Mouse (Mus musculus): ENCODE measurements around the gene Ndufa1. TPM values are rescaled to one million over a fixed set of nuclear protein-coding genes. Genes with fewer than 3 reads are reported as not detected.
A peak's percentile ranks its signal among the peaks of the same experiment; 100 is the strongest.
"Not testable (repeated sequence)": the region's sequence is repeated elsewhere in the genome, so short reads cannot be mapped to it uniquely, and the experiment has no call there.

The Ndufa1 gene
- total RNA-seq (2017), result 42.2 and 70.6 TPM in 2 replicates

DNA sequence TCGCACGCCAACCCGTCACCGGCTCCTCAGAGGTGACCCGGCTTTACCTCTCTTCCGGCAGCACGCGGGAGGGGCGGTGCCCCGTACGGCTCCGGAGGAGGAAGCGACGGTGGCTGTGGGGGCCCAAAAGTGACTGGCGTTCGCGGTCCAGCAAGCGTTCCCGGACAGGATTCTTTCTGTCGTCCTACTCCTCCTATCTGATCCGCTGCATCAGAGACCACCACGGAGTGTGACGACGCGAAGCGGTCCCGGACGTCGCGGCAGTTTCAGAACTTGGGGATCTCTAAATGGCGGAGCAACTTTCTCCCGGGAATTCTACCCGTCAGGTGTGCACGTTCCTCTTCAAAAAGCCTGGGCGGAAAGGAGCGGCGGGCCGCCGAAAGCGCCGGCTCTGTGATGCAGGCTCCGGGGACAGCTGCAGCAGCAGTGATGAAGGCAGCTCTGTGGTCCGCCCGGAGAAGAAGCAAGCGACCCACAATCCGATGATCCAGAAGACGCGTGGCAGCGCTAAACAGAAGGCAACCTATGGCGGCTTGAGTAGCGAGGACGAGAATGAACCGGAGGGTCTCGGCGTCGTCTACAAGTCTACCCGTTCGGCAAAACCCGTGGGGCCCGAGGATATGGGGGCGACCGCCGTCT lies at the start of gene Ndufa1, which contains the start of gene Rnf113a1:
Gene Ndufa1, minus strand, starts transcription at position 59 of the 639 bp plus-strand sequence.
Gene Rnf113a1, plus strand, starts transcription at position 141 of the 639 bp plus-strand sequence.
- ATAC-seq (ENCODE audit: extremely low read depth, insufficient number of reproducible peaks, low FRiP score, poor library complexity, severe bottlenecking), result peak; percentile 88

DNA sequence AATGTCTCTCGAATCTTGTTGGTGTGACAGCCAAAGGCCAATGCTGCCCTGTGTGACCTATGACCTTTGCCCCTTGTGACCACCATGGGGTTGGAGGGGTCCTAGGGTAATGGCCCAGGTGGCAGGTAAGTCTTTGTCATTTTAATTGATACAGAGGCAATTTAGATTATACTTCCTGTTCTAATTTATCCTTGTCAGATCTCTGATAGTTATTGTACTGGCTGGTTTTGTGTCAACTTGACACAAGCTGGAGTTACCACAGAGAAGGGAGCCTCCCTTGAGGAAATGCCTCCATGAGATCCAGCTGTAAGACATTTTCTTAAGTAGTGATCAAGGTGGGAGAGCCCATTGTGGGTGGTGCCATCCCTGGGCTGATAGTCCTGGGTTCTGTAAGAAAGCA lies 31.2 kb upstream of the Ndufa1 start, which contains the start of gene Rhox1:
Gene Rhox1, minus strand, starts transcription at position 101 of the 400 bp plus-strand sequence.
- ATAC-seq (ENCODE audit: extremely low read depth, insufficient number of reproducible peaks, low FRiP score, poor library complexity, severe bottlenecking), result not testable (repeated sequence)

DNA sequence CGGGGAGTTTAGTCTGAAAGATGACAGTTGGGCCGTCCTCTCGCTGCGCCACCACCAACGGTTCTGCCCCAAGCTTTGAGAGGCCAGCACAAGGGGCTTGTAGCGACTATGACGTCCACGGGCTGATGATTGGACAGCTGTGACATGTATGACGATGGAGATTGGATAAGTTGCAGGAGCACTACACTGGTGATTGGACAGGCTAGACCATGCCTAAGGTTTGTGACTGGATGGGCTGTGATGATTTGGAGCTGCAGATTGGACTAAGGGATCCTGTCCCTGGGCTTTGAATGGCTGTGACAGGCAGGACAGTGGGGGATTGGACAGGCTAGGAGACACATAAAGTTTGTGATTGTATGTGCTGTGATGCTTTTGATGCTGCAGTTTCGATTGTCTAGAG lies 20.0 kb upstream of the Ndufa1 start, which contains the start of gene Gm9:
Gene Gm9, minus strand, starts transcription at position 101 of the 400 bp plus-strand sequence.
- ATAC-seq (ENCODE audit: extremely low read depth, insufficient number of reproducible peaks, low FRiP score, poor library complexity, severe bottlenecking), result no peak

DNA sequence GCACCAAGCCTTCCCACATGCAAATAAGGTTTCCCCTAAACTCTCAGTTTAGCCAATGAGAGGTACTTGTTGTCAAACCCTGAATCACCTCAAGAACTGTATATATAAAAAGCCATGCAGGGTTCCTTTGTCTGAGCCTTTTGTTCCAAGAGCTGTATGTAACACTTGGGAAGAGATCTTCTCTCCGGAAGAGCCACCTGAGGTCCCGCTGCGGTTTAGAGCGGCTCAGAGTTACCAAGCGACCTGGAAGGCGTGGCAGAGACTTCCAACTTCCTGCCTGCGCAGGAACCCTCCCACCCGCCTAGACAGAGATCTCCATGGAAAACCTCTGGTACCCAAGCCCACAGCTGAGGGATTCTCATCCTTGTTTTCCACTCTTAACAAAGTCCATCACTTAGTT lies 7.7 kb upstream of the Ndufa1 start:
- no peak for ATAC-seq (ENCODE audit: extremely low read depth, insufficient number of reproducible peaks, low FRiP score, poor library complexity, severe bottlenecking)

DNA sequence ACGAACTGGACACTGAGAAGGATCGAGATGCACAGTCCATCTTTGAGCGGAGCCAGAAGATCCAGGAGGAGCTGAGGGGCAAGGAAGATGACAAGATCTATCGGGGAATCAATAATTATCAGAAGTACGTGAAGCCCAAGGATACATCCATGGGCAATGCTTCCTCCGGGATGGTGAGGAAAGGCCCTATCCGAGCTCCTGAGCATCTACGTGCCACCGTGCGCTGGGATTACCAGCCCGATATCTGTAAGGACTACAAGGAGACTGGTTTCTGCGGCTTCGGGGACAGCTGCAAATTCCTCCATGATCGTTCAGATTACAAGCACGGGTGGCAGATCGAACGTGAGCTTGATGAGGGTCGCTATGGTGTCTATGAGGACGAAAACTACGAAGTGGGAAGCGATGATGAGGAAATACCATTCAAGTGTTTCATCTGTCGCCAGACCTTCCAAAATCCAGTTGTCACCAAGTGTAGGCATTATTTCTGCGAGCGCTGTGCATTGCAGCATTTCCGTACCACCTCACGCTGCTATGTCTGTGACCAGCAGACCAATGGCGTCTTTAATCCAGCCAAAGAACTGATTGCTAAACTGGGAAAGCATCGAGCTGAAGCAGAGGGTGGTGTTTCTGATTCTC lies 899 bp upstream of the Ndufa1 start:
- ATAC-seq (ENCODE audit: extremely low read depth, insufficient number of reproducible peaks, low FRiP score, poor library complexity, severe bottlenecking), result no peak

DNA sequence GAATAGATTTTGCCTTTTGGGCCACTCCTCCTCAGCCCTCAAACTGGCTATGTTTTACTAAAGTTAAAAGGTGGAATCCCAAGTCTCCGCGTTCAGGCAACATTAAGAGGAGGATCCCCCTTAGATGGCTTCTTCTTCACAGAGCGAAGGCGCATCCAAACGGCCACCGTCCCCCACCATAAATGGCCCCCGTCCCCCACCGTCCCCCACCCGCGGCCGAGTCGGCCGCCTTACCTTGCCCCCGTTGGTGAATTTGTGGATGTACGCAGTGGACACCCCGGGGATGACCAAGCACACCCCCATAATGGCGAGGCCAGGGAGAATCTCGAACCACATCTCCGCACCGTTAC lies 233 bp downstream of the Ndufa1 start:
- ATAC-seq (ENCODE audit: extremely low read depth, insufficient number of reproducible peaks, low FRiP score, poor library complexity, severe bottlenecking), result no peak

DNA sequence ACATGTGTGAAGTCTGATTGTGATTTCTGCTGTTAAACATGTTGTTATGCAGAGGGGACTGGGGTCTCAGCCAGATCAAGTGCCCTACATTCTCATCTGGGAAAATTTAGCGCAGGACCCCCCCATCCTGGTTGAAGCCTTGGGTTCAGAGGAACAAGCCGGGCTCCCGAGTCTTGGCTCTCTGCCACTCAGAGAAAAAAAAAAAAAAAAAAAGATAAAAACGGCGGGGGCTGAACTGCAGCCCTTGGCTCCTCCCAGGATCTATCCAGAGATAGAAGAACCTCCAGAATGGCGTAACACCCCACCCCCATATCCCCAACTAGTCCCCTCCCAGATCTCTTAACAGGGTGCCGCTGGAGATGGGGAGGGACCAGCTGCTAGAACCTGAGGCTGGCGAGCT lies 6.6 kb downstream of the Ndufa1 start:
- not testable (repeated sequence) for ATAC-seq (ENCODE audit: extremely low read depth, insufficient number of reproducible peaks, low FRiP score, poor library complexity, severe bottlenecking)

DNA sequence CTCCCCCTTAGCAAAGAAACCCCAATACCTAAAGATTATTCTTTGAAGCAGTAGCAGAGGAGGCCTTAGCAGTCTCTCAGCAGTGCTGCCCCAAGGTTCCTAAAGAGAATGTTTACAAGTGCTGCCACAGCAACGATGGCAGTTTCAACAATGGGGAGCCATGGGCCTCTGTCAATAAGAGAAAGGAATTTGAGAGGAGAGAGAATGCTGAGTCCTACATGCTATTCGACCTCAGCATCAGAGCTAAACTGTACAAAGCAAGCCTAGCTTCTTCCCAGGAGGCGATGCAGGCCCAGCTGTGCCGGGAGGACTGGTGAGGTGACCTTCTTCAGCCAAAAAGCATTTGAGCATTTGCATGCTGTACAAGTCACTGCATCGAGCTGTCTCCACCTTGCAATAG lies 22.2 kb downstream of the Ndufa1 start, which contains the start of gene Akap14:
Gene Akap14, minus strand, starts transcription at position 101 of the 400 bp plus-strand sequence.
- ATAC-seq (ENCODE audit: extremely low read depth, insufficient number of reproducible peaks, low FRiP score, poor library complexity, severe bottlenecking), result no peak

DNA sequence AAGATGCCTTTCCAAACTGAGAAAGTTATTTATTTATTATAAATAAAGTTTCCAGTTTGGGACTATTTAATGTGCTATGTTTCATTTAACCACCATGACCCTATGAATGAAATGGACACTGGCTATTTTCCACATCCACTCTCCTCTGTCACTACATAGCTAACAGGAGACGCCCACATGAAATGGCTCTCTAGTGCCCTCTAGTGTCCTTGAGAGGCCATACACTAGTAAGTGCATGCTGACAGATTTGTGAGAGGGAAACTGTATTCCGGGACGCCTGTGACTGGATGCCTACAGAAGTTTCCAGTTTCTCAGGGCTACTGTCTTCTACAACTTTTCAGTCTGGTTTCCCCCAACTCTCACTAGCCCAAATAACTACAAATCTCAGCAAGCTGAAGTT lies 23.9 kb downstream of the Ndufa1 start:
- ATAC-seq (ENCODE audit: extremely low read depth, insufficient number of reproducible peaks, low FRiP score, poor library complexity, severe bottlenecking), result peak; percentile 64

DNA sequence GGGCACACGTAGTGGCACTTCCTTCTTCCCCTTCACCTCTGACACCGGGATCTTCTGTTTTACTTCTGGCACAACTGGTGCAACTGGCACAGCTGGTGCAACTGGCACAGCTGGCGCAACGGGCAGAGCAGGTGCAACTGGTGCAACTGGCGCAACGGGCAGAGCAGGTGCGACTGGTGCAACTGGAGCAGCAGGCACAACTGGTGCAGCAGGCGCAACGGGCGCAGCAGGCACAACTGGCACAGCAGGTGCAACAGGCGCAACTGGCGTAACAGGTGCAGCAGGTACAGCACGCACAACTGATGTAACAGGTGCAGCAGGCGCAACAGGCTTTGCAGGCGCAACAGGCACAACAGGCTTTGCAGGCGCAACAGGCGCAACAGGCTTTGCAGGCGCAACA lies 27.8 kb downstream of the Ndufa1 start:
- no peak for ATAC-seq (ENCODE audit: extremely low read depth, insufficient number of reproducible peaks, low FRiP score, poor library complexity, severe bottlenecking)

DNA sequence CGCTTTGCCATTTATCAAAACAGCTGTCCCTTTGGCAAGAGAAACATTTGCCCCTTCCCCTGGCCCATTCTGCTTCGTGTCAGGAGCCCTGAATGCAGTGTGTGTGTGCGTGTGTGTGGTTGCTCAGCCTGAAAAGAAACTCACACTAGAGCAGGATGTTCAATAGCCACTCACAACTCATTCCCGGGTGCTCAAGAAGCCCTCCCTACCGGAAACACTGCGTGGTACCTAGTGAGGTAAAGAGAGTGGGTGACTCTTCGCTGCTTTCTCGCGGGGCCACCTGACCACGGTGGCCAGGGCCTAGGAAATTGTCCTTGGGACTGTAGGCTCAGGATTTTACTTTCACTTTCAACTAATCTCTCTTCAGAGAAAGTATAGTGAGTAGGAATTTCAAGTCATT lies 29.8 kb downstream of the Ndufa1 start:
- no peak for ATAC-seq (ENCODE audit: extremely low read depth, insufficient number of reproducible peaks, low FRiP score, poor library complexity, severe bottlenecking)

DNA sequence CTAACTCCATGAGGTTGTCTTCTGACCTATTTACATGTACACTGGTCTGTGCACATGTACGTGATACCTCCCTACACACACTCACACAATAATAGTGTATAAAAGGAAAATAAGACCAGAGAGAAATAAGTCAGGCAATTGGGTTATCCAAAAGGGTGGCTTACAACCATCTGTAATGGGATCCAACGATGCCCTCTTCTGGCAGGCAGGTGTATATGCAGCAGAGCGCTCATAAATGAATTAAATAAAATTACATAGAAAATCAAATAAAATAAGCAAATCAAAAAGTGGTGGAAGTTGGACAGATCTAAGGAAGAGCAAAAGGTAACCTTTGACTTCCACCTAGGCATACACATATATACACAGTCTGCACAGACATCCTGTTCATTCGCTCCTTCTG lies 33.1 kb downstream of the Ndufa1 start:
- ATAC-seq (ENCODE audit: extremely low read depth, insufficient number of reproducible peaks, low FRiP score, poor library complexity, severe bottlenecking), result no peak

DNA sequence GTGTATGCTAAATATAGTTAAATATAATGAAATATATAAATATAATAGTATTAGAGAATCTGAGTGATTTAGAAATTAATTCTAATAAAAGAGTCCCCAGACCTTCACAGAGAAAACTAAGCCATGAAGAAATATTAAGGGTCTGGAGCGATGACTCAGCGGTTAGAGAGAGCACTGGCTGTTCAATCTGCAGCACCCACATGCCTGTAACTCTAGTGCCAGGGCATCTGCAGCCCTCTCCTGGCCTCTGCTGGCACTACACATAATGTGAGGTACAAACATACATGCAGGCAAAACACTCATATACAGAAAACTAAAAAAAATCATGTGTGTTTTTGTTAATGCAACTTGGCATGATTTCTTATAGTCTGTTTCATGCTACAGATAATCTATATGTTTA lies 46.0 kb downstream of the Ndufa1 start:
- peak; percentile 48; the same call in 1 of the 2 replicates for ATAC-seq (ENCODE audit: extremely low read depth, insufficient number of reproducible peaks, low FRiP score, poor library complexity, severe bottlenecking)

DNA sequence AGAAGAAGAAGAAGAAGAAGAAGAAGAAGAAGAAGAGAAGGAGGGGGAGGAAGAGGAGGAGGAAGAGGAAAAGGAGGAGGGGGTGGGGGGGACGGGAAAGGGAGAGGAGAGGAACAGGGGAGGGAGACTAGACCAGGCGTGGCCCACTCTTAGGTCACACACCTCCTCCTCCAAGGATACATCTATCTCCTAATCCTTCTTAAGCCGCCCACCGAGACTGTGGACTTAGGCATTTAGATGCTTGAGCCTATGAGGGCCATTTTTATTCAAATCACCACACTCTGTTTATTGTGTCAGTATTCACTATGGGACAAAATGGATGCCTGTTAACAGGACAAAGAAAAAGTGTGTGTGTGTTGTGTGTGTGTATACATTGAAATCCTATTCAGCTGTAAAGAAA lies 46.5 kb downstream of the Ndufa1 start:
- ATAC-seq (ENCODE audit: extremely low read depth, insufficient number of reproducible peaks, low FRiP score, poor library complexity, severe bottlenecking), result not testable (repeated sequence)

DNA sequence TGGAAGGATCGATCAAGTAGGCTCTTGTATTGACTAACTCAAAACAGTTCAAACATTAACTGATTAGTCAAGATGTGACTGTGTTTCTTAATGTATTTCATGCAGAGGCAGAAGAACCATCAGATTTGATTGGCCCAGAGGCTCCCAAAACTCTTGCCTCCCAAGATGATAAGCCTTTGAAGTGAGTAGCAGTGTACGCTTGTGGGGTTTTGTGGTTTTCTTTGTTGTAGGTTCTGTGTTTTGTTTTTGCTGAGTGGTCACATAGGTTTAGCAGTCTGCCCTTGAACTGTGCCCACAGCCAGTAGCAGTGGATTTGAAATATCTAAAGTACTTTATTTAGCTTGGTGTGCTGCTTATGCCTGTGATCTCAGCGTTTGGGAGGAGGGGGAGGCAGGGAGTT lies 49.2 kb downstream of the Ndufa1 start:
- no peak for ATAC-seq (ENCODE audit: extremely low read depth, insufficient number of reproducible peaks, low FRiP score, poor library complexity, severe bottlenecking)

Other genes with a start within 250 kb of the Ndufa1 start
- gene Sept6, start 199.4 kb downstream of the Ndufa1 start, total RNA-seq (2017), result 74.5 and 78.8 TPM in 2 replicates
- gene Sowahd, start 142.3 kb downstream of the Ndufa1 start, total RNA-seq (2017), result not detected in 2 replicates
- gene Rpl39, start 105.8 kb downstream of the Ndufa1 start, total RNA-seq (2017), result 888 and 1,013 TPM in 2 replicates
- gene Upf3b, start 80.8 kb downstream of the Ndufa1 start, total RNA-seq (2017), result 51.4 and 64.9 TPM in 2 replicates
- 26.3 and 28.1 TPM in 2 replicates for gene Nkap, start 64.4 kb downstream of the Ndufa1 start, total RNA-seq (2017)
- gene Akap14, start 22.3 kb downstream of the Ndufa1 start, total RNA-seq (2017), result not detected in 2 replicates
- gene Rnf113a1, start 82 bp upstream of the Ndufa1 start, total RNA-seq (2017), result 3.3 and 4.4 TPM in 2 replicates
- not detected in 2 replicates for gene Gm9, start 19.9 kb upstream of the Ndufa1 start, total RNA-seq (2017)
- gene Rhox1, start 31.1 kb upstream of the Ndufa1 start, total RNA-seq (2017), result not detected in 2 replicates
- not detected in 2 replicates for gene Rhox2a, start 53.8 kb upstream of the Ndufa1 start, total RNA-seq (2017)
- not detected in 2 replicates for gene Rhox3a, start 58.8 kb upstream of the Ndufa1 start, total RNA-seq (2017)
- gene Rhox4a, start 74.2 kb upstream of the Ndufa1 start, total RNA-seq (2017), result not detected in 2 replicates
- gene Rhox3a2, start 188.9 kb upstream of the Ndufa1 start, total RNA-seq (2017), result not detected in 2 replicates
- not detected in 2 replicates for gene Rhox4a2, start 199.7 kb upstream of the Ndufa1 start, total RNA-seq (2017)
- gene Rhox2b, start 220.9 kb upstream of the Ndufa1 start, total RNA-seq (2017), result not detected in 2 replicates
- not detected in 2 replicates for gene Rhox4b, start 241.3 kb upstream of the Ndufa1 start, total RNA-seq (2017)

Measured in neutrophil, adult 5-6 weeks (primary cell).